Mouse (Mus musculus) embryo, embryonic 11.5 days (tissue): Measurements from ENCODE around the gene Gsg1.

Source experiments
- DNase-seq: peaks from one replicate; pipeline ENCODE4 v3.0.0-alpha.2; 2012; ENCODE audit warnings: low read depth, low spot score

Gene Gsg1

DNA sequence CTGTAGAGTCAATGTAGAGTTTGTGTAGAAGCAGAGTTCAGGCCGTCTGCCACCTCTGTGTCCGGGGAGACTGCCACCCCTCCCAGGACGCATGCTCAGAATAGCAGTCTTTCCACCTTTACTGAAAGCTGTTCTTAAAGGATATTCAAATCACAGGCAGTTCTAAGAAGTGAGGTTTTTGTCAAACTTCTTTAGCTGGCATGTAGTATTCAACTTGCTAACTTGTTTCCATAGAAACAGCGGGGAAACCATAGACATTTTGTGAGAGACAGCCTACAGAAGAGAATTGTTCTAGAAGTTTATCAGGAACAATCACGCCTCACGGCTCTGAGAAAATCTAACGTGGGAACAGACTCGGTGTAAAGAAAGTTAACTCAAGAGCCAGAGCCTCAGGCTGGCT lies 47.2 kb downstream of the Gsg1 start:
- no peak for DNase-seq

DNA sequence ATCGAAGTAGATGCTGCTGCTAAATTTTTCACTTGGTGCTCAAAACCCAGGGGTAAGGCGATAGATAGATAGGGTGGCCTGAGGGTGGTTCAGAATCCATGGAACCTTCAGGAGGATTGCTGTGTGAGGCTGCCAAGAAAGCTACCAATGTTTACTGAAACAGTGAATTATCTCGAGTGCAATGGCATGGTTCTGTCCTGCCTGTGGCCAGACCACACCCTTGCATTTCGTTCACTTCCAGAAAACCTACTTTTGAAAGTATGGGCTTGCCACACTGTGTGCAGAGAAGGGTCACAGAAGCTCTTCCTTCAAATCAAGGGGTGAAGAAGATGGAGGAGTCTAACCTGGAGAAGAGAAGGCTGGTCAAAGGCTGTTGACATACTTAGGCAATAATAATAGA lies 48.3 kb downstream of the Gsg1 start:
- DNase-seq, result no peak

DNA sequence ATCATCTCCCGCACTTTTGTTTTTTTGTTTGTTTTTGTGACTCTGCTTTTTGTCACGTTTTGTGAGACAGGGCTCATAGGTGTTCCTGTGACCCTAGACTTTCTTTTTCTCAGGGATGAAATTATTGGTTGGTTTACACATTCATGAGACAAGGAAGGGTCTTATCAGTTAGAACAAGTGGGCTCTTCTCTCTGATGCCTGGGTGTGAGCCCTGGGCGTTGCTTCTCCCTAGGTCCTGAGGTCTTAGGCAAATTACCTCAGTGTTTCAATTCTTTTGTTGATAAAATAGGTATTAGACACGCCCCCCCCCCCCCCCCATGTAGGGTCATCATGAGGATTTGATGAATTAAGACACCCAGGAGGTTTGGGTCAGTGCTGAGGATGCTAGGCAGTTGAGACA lies 49.3 kb downstream of the Gsg1 start:
- no peak for DNase-seq

DNA sequence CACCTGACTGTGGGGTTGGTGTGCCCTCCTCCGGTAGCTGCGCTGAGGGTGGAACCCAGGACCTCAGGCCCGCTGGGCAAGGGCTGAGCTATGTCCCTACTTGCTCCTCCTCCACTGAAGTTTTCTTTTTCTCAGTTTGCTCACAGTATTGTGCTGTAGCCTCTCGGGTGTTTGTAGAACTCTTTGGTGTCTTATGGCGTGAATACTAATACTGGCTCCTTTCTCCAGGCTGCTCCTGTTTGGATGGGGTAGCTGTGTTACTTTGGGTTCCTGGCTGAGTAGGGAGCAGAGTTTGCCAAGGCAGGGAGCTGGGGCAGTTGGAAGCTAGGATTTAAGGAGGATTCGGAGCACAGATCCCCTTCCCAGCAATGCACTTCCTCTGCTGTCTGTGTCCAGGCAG lies 50.4 kb downstream of the Gsg1 start:
- DNase-seq, result no peak

GRCm38 (mm10) chr6:135202668-135203067 lies 51.5 kb downstream of the Gsg1 start:
- DNase-seq, result no peak

- no peak for DNase-seq
Observed at GRCm38 (mm10) chr6:135200122-135200957, 53.8 kb downstream of the Gsg1 start.

GRCm38 (mm10) chr6:135198726-135199125 lies 55.4 kb downstream of the Gsg1 start:
- DNase-seq, result no peak

DNA sequence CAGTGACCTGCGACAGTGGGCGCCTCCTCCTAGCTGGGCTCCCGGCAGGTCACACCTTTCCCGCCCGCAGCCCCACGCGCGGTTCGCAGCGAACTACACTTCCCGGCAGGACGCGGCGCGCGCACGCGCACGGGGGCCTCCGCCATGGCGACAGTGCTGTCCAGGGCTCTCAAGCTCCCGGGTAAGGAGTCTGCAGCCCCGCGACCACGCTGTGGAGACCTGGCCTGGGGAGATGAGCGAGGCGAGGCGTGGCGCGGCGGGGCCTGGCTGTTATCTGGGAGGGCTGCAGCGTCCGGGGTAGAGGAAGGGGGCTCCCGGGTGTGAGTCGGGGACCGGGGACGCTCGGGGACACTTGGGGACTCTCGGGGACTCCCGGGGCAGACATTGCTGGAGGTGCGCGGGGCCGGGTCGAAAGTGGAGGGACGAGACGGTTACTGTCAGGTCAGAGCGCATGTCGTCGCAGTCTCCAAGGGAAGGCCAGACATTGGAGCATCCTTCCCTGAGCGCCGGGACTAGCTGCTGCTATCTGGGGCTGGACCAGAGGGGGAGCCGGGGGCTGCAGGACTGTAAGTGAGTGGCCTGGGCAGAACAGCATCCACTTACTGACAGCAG lies 56.1 kb downstream of the Gsg1 start, which contains the start of the genes Fam234b and Hebp1:
Gene Fam234b (plus strand): TSS at position 57 of the 612 bp plus-strand sequence.
Gene Hebp1 (minus strand): TSS at position 102 of the 612 bp plus-strand sequence.
- DNase-seq, result peak; percentile 60

DNA sequence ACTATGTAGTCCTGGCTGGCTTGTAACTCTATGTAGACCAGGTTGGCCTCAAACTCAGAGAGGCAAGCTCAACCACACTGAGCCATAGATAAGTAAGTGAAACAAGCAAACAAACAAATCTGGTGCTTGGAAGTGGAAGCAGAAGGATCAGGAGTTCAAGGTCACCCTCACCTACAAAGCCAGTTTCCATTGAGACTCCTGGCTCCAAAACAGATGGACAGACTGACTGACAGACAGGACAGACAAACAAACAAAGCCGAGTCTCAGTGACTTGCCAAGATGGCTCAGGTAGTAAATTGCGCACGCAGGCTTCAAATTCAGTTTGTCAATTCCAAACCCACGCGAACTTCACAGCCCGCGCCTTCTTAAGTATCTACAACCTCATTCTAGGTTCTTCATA lies 56.7 kb downstream of the Gsg1 start:
- DNase-seq, result no peak

GRCm38 (mm10) chr6:135196707-135197106 lies 57.4 kb downstream of the Gsg1 start:
- no peak for DNase-seq

GRCm38 (mm10) chr6:135194907-135195306 lies 59.2 kb downstream of the Gsg1 start:
- no peak for DNase-seq

- DNase-seq, result no peak
Observed at GRCm38 (mm10) chr6:135193733-135194132, 60.4 kb downstream of the Gsg1 start.

DNA sequence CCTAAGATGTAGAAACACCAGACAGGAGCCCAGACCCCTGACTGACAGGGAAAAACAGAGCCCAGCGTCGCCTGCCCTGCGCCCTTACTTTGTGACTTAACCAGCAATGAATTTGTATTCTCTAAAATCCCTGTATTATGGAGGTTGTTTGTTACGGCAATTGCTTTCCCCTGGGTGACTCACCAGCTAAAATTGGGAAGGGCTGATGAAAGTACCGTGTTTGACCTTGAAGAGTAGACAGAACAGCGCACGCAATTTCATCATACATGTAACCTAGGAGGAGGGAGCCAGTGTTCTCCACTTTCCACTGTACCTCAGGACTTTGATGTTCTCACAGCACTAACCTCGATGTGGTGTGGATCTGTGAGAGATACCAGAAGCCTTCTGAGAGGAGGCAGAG lies 61.2 kb downstream of the Gsg1 start:
- DNase-seq, result no peak

DNA sequence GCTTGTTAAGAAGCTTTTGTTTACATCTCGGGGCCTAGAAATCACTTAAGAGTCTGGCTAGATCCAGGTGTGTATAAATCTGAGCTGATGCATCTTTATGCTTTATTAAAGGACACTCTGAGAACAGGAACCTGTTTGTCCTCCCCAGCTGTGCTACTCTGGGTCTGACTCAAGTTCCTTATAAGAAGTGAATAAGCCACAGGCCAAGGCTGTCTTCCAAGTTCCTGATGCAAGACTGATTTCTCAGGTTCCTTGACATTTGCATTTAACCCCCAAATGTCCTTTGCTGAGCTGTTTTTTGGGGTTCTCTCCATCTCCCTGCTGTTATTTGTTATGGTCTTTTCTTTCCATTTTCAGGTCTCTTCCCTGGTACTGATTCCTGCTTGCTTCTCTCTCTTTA lies 62.2 kb downstream of the Gsg1 start:
- no peak for DNase-seq

DNA sequence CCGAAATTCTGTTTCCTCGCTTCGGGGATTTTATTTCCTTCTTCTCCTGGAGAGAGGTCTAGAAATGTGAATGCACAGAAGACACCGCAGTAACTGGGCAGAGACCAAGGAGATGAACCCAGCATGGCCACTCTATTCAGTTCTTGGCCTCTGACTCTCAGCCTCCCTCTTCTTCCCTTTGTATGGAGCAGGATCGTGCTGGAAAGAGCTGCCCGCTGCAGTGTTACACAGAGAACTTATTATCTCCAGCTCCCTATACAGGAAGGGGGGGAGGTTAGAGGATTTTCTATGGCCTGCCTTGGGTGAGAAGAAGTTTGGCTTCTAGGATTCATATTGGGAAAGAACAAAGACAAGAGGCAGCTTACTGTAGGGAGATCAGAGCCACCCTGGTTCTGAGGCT lies 64.0 kb downstream of the Gsg1 start:
- DNase-seq, result no peak

- DNase-seq, result no peak
Observed at GRCm38 (mm10) chr6:135188629-135189028, 65.5 kb downstream of the Gsg1 start.
